Mouse (Mus musculus): ENCODE results near the gene Olfr796.

Olfr796 gene

DNA sequence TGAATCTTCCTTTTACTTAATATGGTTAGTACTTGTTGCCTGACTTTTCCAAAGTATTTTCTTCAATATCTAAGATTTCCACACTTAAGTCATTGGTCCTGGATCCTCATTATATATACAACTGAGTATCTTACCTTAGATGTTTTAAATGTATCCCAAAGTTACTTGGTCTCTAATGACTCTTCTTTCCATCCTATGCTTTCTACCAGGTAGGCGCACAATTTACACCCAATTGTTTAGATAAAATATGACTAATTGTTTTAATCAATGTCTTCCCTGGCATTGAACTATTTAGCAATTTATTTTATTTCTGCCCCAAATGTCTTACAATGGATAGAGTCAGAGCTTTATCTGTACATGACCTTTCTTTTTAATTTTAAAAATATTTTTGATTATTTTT is at the start of gene Olfr796:
Gene Olfr796, minus strand, starts transcription at position 101 of the 400 bp plus-strand sequence.
- DNase-seq, result no peak

GRCm38 (mm10) chr10:129657394-129657793 is 45.0 kb upstream of the Olfr796 start, which contains the start of gene Olfr800:
Gene Olfr800, plus strand, starts transcription at chr10:129657694.
- no peak for DNase-seq

- no peak for DNase-seq
Observed at GRCm38 (mm10) chr10:129651763-129652162, 39.4 kb upstream of the Olfr796 start.

DNA sequence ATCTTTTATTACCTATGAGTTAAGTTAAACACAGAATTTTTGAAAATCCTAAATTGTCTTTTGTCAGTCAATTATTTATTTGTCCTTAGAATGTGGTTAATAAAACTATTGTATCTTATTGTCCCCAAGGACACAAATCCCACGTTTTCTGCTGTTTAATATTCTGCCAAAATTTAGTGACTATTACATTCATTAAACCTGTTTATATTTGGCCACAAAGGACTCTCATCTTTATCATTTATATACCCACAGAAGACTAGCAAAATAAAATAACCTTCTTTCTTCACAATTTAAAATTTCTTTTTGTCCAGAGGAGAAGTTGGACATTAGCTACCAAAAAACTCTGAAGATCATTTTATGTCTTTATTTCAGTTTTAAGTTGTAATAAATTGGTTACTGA is 24.8 kb upstream of the Olfr796 start, which contains the start of gene Olfr799:
Gene Olfr799, plus strand, starts transcription at position 301 of the 400 bp plus-strand sequence.
- DNase-seq, result no peak

GRCm38 (mm10) chr10:129627834-129628233 is 15.5 kb upstream of the Olfr796 start, which contains the start of gene Olfr798:
Gene Olfr798, minus strand, starts transcription at chr10:129627934.
- DNase-seq, result no peak

DNA sequence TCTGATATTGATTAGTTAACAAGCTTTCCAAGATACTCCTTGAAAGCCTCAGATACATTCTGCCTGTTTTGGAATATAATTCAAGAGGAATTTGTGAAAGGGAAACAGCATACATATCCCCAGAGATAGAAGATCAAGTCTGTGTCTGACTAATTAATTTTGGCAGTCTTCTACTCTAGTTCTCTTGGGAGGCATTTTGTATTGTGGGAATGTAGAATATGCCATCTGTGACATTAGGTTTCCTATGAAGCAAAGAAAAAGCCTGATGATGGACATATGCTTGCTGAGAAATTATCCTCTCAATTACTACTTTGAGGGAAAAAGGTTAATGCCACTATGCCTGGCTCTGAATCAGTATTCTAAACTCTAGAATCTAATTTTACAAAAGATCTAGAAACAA is 10.9 kb upstream of the Olfr796 start:
- DNase-seq, result no peak

DNA sequence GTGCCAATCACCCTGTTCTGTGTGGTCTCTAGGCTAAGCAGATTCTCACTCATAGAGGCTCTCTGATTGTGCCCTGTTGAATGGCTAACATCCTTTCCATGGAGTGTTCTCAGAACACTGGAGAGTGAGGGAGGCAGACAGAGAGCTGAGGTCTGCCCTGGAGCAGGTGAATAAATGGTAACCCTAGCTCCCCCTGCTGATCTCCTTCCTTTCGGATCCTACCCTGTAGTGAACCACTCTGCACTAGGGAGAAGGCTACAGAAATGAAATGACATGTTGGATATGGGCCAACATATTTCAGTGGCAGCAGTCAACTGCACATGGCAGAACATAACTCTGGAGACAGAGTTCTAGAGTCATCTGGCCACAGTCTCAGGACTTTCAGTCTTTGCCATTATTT is 9.4 kb upstream of the Olfr796 start:
- DNase-seq, result no peak

DNA sequence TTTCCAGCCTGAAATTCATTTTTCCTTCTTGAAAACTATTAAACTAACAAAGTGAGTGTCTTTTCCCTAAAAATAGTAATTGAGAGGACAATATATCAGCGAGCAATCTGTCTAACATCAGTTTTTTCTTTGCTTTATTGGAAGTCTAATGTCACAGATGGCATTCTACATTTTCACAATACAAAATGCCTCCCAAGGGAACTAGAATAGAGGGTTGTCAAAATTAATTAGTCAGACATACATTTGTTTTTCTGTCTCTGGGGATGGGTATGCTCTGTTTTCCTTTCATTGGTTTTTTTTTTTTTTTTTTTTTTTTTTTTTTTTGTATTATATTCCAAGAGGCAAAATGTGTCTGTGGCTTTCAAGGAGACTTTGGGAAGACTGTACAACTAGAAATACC is 35.3 kb downstream of the Olfr796 start:
- no peak for DNase-seq

DNA sequence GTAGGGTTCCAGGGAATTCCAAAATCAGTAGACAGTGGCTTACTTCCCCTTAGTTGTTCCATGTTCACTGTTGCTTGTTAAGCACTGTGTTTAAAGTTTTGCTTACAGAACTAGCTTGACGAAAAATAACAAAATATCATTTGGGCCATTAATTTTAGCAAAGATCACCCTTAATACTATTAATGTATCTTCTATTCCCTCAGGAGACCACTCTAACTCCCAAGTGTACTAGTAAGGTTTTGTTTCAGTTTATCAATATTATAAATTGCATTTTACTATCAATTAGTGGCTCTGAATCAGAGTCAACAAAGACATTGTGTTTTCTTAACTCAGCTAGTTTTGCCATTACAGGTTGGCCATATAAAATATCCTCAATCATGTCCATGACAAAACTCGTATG is 45.0 kb downstream of the Olfr796 start, which contains the start of gene Olfr794:
Gene Olfr794, plus strand, starts transcription at position 301 of the 400 bp plus-strand sequence.
- DNase-seq, result no peak

Measured in right cerebral cortex, adult 18-20 months (tissue).